Mouse (Mus musculus) forebrain, postnatal 0 days (tissue): ENCODE measurements at regions not wholly inside any gene's neighbourhood (a gene's known extent, or its start where the extent isn't known, plus 50 kb on each side); places are given as distances from the start of the nearest gene placed in this dataset.

Experiments used
- ATAC-seq: fragments of 200-750 bp; cut with Nextera tagmentation; 2 replicates; pipeline ENCODE4 v1.8.0; 2017; ENCODE audit warnings: mild to moderate bottlenecking, moderate library complexity
- DNase-seq: peaks from one replicate; pipeline ENCODE4 v3.0.0-alpha.2; 2015
- H3K27ac ChIP-seq: fragments of 300-500 bp; sonication (generic); 2 replicates; pipeline ENCODE4 v1.5.1; 2014; ENCODE audit warnings: low read depth, mild to moderate bottlenecking, antibody characterized with exemption, low read length, moderate library complexity, mixed read lengths
- H3K27me3 ChIP-seq: fragments of 300-500 bp; sonication (generic); 2 replicates; pipeline ENCODE4 v1.6.1; 2014; ENCODE audit warnings: mild to moderate bottlenecking, low read length, mixed read lengths; ENCODE audit not compliant: insufficient read depth
- H3K36me3 ChIP-seq: fragments of 300-500 bp; sonication (generic); 2 replicates; pipeline ENCODE4 v1.6.1; 2014; ENCODE audit warnings: mild to moderate bottlenecking, moderate library complexity; ENCODE audit not compliant: insufficient read depth
- H3K4me1 ChIP-seq: fragments of 300-500 bp; sonication (generic); 2 replicates; pipeline ENCODE4 v1.6.1; 2014; ENCODE audit warnings: antibody characterized with exemption; ENCODE audit not compliant: insufficient read depth
- H3K4me2 ChIP-seq: fragments of 300-500 bp; sonication (generic); 2 replicates; pipeline ENCODE4 v1.6.1; 2014; ENCODE audit warnings: low read depth, mild to moderate bottlenecking, moderate library complexity
- H3K4me3 ChIP-seq: fragments of 300-500 bp; sonication (generic); 2 replicates; pipeline ENCODE4 v1.5.1; 2014; ENCODE audit warnings: low read depth, low read length, mixed read lengths
- H3K9ac ChIP-seq: fragments of 300-500 bp; sonication (generic); 2 replicates; pipeline ENCODE4 v1.6.1; 2014; ENCODE audit warnings: mild to moderate bottlenecking
- H3K9me3 ChIP-seq: fragments of 300-500 bp; sonication (generic); 2 replicates; pipeline ENCODE4 v1.6.1; 2016; ENCODE audit warnings: low read length
- CTCF ChIP-seq: sonication (generic); IDR thresholded peaks from 2 replicates; pipeline ENCODE4 v1.5.1; 2016; ENCODE audit warnings: antibody characterized with exemption, control low read depth, low read depth
- WGBS: fragments of 180-500 bp; shearing (Covaris S2); extraction: QIAGEN DNeasy Blood & Tissue Kit; methylation state at CpG from one replicate; pipeline ENCODE4 v1.1.7; 2014; 5-methylcytosine and 5-hydroxymethylcytosine counted together

DNA sequence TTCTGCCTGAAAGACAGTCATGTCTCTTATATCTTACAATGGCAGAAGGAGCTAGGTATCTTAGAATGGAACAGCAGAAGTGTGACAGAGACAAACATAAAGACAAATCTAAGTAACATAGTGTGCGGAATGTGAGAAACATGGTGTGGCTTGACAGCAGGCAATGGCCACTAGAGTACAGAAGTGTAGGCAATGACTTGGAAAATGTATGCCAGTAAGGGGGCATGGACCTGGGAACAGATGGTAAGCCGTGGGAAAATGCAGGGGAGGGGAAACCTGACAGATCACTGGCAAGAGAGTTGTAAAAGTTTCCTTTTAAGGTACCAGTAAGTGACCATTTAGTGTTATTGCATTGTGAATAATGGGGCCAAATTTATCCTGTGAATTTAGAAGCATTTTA is 1238.0 kb upstream of the Slc7a12 start:
- no peak for TF ChIP-seq CTCF
- no peaks in the 10 kb centered on the region for H3K27me3 ChIP-seq
- no peaks in the 10 kb centered on the region for H3K4me1 ChIP-seq
- H3K9me3 ChIP-seq, result no peaks in the 10 kb centered on the region
- no peak overlapping the region for H3K4me3 ChIP-seq
- no peak overlapping the region for H3K9ac ChIP-seq
- no peaks in the 10 kb centered on the region for H3K36me3 ChIP-seq
- H3K4me2 ChIP-seq, result no peak overlapping the region
- 72% methylated on average over 2 of the region's 2 CpGs for WGBS
- DNase-seq (no peak), ATAC-seq (no peak)
- H3K27ac ChIP-seq, result no peak overlapping the region

DNA sequence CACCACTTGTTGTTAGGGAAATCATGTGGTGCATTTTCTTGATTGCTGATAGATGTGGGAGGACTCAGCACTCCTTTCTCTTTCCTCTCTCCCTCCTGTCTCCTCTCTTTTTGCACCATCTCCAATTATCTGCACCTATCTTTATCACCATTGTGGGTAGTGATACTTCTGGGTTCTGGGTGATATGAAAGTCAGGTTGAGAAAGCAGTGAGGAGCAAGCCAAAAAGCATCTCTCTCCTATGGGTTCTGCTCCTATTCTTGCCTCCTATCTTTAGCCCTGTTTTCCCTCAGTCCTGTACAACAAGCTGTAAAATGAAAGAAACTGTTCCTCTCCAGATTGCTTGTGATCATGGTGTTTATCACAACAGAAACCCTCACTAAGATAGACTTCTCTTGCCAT is 1233.0 kb upstream of the Slc7a12 start:
- no peak overlapping the region for H3K4me2 ChIP-seq
- H3K27ac ChIP-seq, result no peak overlapping the region
- no peak for DNase-seq
- no peak overlapping the region for H3K9ac ChIP-seq
- no peaks in the 10 kb centered on the region for H3K9me3 ChIP-seq
- H3K36me3 ChIP-seq, result no peaks in the 10 kb centered on the region
- TF ChIP-seq CTCF, result no peak
- no peak for ATAC-seq
- no peak overlapping the region for H3K4me3 ChIP-seq
- no peaks in the 10 kb centered on the region for H3K27me3 ChIP-seq
- H3K4me1 ChIP-seq, result no peaks in the 10 kb centered on the region

GRCm38 (mm10) chr3:13248789-13249188 is 1231.7 kb upstream of the Slc7a12 start:
- Histone ChIP-seq H3K27me3 (no peaks in the 10 kb centered on the region), H3K9me3 (no peaks in the 10 kb centered on the region), H3K36me3 (no peaks in the 10 kb centered on the region), H3K4me2 (no peak overlapping the region), H3K9ac (no peak overlapping the region), H3K27ac (no peak overlapping the region), H3K4me3 (no peak overlapping the region), H3K4me1 (no peaks in the 10 kb centered on the region)
- TF ChIP-seq CTCF, result no peak
- ATAC-seq (no peak), DNase-seq (no peak)

DNA sequence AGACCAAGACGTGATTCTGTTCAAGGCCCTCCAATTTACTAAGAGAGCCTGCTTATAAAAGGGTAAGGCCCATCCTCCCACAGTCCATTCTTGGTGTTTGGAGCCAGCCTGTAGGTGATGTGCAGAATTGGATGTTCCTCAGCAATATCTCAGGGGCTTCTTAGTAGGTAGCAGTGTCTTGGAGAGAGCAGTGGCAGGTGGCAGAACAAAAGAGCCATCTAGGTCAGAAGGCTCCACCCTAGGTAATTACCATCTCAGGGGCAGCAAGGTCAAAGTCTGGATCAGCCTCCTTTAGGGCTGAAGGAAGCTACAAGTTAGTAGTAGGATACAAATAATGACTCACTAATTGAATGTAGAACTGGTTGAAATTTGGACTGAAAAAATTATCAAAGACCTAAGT is 1229.8 kb upstream of the Slc7a12 start:
- 87% methylated on average over 1 of the region's 1 CpGs for WGBS
- no peak for ATAC-seq
- no peak for TF ChIP-seq CTCF
- Histone ChIP-seq H3K9ac (no peak overlapping the region), H3K27me3 (no peaks in the 10 kb centered on the region), H3K4me3 (no peak overlapping the region), H3K27ac (no peak overlapping the region), H3K4me2 (no peak overlapping the region), H3K36me3 (no peaks in the 10 kb centered on the region), H3K4me1 (no peaks in the 10 kb centered on the region), H3K9me3 (no peaks in the 10 kb centered on the region)
- DNase-seq, result no peak

DNA sequence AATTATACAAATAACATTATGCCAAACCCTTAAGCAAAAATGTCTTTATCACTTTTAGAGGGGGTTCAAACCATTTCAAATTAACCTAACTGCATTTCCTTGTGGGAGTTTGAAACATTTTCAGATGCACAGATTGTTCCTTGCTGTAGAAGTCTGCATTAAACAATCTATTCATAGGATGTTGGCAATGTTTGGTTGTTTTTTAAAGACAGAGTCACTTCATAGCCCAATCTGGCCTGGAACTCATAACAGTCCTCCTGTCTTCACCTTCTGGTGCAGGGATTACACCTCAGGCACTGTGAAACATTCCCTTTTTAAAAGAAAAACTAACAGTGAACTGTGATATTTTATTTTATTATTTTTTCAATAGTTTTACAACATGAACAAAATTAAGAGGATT is 1226.4 kb upstream of the Slc7a12 start:
- Histone ChIP-seq H3K4me3 (no peak overlapping the region), H3K9me3 (no peaks in the 10 kb centered on the region), H3K4me1 (no peaks in the 10 kb centered on the region), H3K36me3 (no peaks in the 10 kb centered on the region), H3K27ac (no peak overlapping the region), H3K9ac (no peak overlapping the region), H3K4me2 (no peak overlapping the region), H3K27me3 (no peaks in the 10 kb centered on the region)
- peak; percentile 67 for DNase-seq
- peak; percentile 95 for ATAC-seq
- no peak for TF ChIP-seq CTCF
